Mouse (Mus musculus): ENCODE data around the gene Il34. TPM values are rescaled to one million over a fixed set of nuclear protein-coding genes. Genes with fewer than 3 reads are reported as not detected.
A peak's percentile ranks its signal among the peaks of the same experiment; 100 is the strongest.

Gene Il34
- polyA plus RNA-seq, 1 experiment from 2014 or later: 0.20 TPM

GRCm38 (mm10) chr8:110806146-110806545, 422 bp upstream of the Il34 start:
- no peak for DNase-seq (ENCODE audit: low spot score)
- no peaks in the 10 kb centered on the region for H3K27me3 ChIP-seq (ENCODE audit: low read depth, poor library complexity, severe bottlenecking)
- H3K4me3 ChIP-seq: no peak overlapping the region
- no peak overlapping the region for H3K27ac ChIP-seq (replicated peaks)
- 94% methylated on average over 1 of the region's 1 CpGs for WGBS
- peaks cover 26% of the 10 kb centered on the region for H3K36me3 ChIP-seq
- H3K4me1 ChIP-seq: no peaks in the 10 kb centered on the region
- H3K9me3 ChIP-seq (replicated peaks): no peaks in the 10 kb centered on the region

GRCm38 (mm10) chr8:110804825-110805514, 754 bp downstream of the Il34 start:
- no peaks in the 10 kb centered on the region for H3K9me3 ChIP-seq (replicated peaks)
- H3K4me3 ChIP-seq: no peak overlapping the region
- DNase-seq (ENCODE audit: low spot score): no peak
- no peak overlapping the region for H3K27ac ChIP-seq (replicated peaks)
- H3K4me1 ChIP-seq: no peaks in the 10 kb centered on the region
- no peaks in the 10 kb centered on the region for H3K27me3 ChIP-seq (ENCODE audit: low read depth, poor library complexity, severe bottlenecking)
- 64% methylated on average over 3 of the region's 3 CpGs for WGBS
- H3K36me3 ChIP-seq: peaks cover 14% of the 10 kb centered on the region

- no peak overlapping the region for H3K27ac ChIP-seq (replicated peaks)
- H3K4me1 ChIP-seq: no peaks in the 10 kb centered on the region
- H3K4me3 ChIP-seq: no peak overlapping the region
- H3K36me3 ChIP-seq: peaks cover 3% of the 10 kb centered on the region
- DNase-seq (ENCODE audit: low spot score): no peak
- H3K27me3 ChIP-seq (ENCODE audit: low read depth, poor library complexity, severe bottlenecking): no peaks in the 10 kb centered on the region
- 91% methylated on average over 9 of the region's 9 CpGs for WGBS
- H3K9me3 ChIP-seq (replicated peaks): no peaks in the 10 kb centered on the region
Measured at GRCm38 (mm10) chr8:110803856-110804255, 1.9 kb downstream of the Il34 start.

GRCm38 (mm10) chr8:110802988-110803387, 2.7 kb downstream of the Il34 start:
- Histone ChIP-seq H3K4me3 (no peak overlapping the region), H3K27me3 (ENCODE audit: low read depth, poor library complexity, severe bottlenecking) (no peaks in the 10 kb centered on the region), H3K27ac (replicated peaks) (no peak overlapping the region), H3K9me3 (replicated peaks) (no peaks in the 10 kb centered on the region), H3K36me3 (no peaks in the 10 kb centered on the region), H3K4me1 (no peaks in the 10 kb centered on the region)
- WGBS: 86% methylated on average over 5 of the region's 5 CpGs
- DNase-seq (ENCODE audit: low spot score): no peak

GRCm38 (mm10) chr8:110797086-110797485, 8.6 kb downstream of the Il34 start:
- H3K36me3 ChIP-seq: no peaks in the 10 kb centered on the region
- no peak overlapping the region for H3K4me3 ChIP-seq
- no peak for DNase-seq (ENCODE audit: low spot score)
- H3K9me3 ChIP-seq (replicated peaks): peaks cover 14% of the 10 kb centered on the region
- no peaks in the 10 kb centered on the region for H3K4me1 ChIP-seq
- no peak overlapping the region for H3K27ac ChIP-seq (replicated peaks)
- H3K27me3 ChIP-seq (ENCODE audit: low read depth, poor library complexity, severe bottlenecking): no peaks in the 10 kb centered on the region
- 97% methylated on average over 8 of the region's 8 CpGs for WGBS

GRCm38 (mm10) chr8:110794363-110794965, 11.3 kb downstream of the Il34 start:
- DNase-seq (ENCODE audit: low spot score): no peak

GRCm38 (mm10) chr8:110793936-110794335, 11.8 kb downstream of the Il34 start:
- Histone ChIP-seq H3K4me1 (0 out of 2 replicates have a peak, but pooled peaks cover 2% of the 10 kb centered on the region), H3K36me3 (no peaks in the 10 kb centered on the region), H3K9me3 (replicated peaks) (peaks cover 14% of the 10 kb centered on the region), H3K4me3 (no peak overlapping the region), H3K27me3 (ENCODE audit: low read depth, poor library complexity, severe bottlenecking) (no peaks in the 10 kb centered on the region), H3K27ac (replicated peaks) (no peak overlapping the region)
- no peak for DNase-seq (ENCODE audit: low spot score)
- 91% methylated on average over 9 of the region's 9 CpGs for WGBS

More at GRCm38 (mm10) chr8:110794363-110794965, 11.3 kb downstream of the Il34 start:
- Histone ChIP-seq H3K9me3 (replicated peaks) (peaks cover 14% of the 10 kb centered on the region), H3K4me3 (no peak overlapping the region), H3K4me1 (0 out of 2 replicates have a peak, but pooled peaks cover 2% of the 10 kb centered on the region), H3K27ac (replicated peaks) (no peak overlapping the region), H3K36me3 (no peaks in the 10 kb centered on the region), H3K27me3 (ENCODE audit: low read depth, poor library complexity, severe bottlenecking) (no peaks in the 10 kb centered on the region)
- 88% methylated on average over 7 of the region's 7 CpGs for WGBS

- 0 out of 2 replicates have a peak, but pooled peaks cover 2% of the 10 kb centered on the region for H3K4me1 ChIP-seq
- no peaks in the 10 kb centered on the region for H3K36me3 ChIP-seq
- WGBS: 89% methylated on average over 9 of the region's 9 CpGs
- no peaks in the 10 kb centered on the region for H3K27me3 ChIP-seq (ENCODE audit: low read depth, poor library complexity, severe bottlenecking)
- H3K4me3 ChIP-seq: no peak overlapping the region
- DNase-seq (ENCODE audit: low spot score): no peak
- peaks cover 14% of the 10 kb centered on the region for H3K9me3 ChIP-seq (replicated peaks)
- H3K27ac ChIP-seq (replicated peaks): no peak overlapping the region
Measured at GRCm38 (mm10) chr8:110793511-110793910, 12.2 kb downstream of the Il34 start.

GRCm38 (mm10) chr8:110792574-110793200, 13.0 kb downstream of the Il34 start:
- 90% methylated on average over 11 of the region's 11 CpGs for WGBS
- peaks cover 14% of the 10 kb centered on the region for H3K9me3 ChIP-seq (replicated peaks)
- no peaks in the 10 kb centered on the region for H3K36me3 ChIP-seq
- no peaks in the 10 kb centered on the region for H3K27me3 ChIP-seq (ENCODE audit: low read depth, poor library complexity, severe bottlenecking)
- H3K4me3 ChIP-seq: no peak overlapping the region
- no peak for DNase-seq (ENCODE audit: low spot score)
- no peak overlapping the region for H3K27ac ChIP-seq (replicated peaks)
- 0 out of 2 replicates have a peak, but pooled peaks cover 2% of the 10 kb centered on the region for H3K4me1 ChIP-seq

GRCm38 (mm10) chr8:110791164-110791563, 14.6 kb downstream of the Il34 start:
- no peak for DNase-seq (ENCODE audit: low spot score)
- Histone ChIP-seq H3K36me3 (no peaks in the 10 kb centered on the region), H3K27ac (replicated peaks) (no peak overlapping the region), H3K4me1 (0 out of 2 replicates have a peak, but pooled peaks cover 2% of the 10 kb centered on the region), H3K27me3 (ENCODE audit: low read depth, poor library complexity, severe bottlenecking) (no peaks in the 10 kb centered on the region), H3K4me3 (no peak overlapping the region), H3K9me3 (replicated peaks) (peaks cover 10% of the 10 kb centered on the region)
- WGBS: 79% methylated on average over 10 of the region's 10 CpGs

GRCm38 (mm10) chr8:110790270-110790669, 15.5 kb downstream of the Il34 start:
- Histone ChIP-seq H3K9me3 (replicated peaks) (peaks cover under 1% of the 10 kb centered on the region; the same call in 1 of the 2 replicates), H3K4me1 (0 out of 2 replicates have a peak, but pooled peaks cover 2% of the 10 kb centered on the region), H3K4me3 (no peak overlapping the region), H3K27ac (replicated peaks) (no peak overlapping the region), H3K36me3 (no peaks in the 10 kb centered on the region), H3K27me3 (ENCODE audit: low read depth, poor library complexity, severe bottlenecking) (no peaks in the 10 kb centered on the region)
- 84% methylated on average over 6 of the region's 6 CpGs for WGBS
- no peak for DNase-seq (ENCODE audit: low spot score)

GRCm38 (mm10) chr8:110789571-110789970, 16.2 kb downstream of the Il34 start:
- Histone ChIP-seq H3K36me3 (no peaks in the 10 kb centered on the region), H3K4me1 (0 out of 2 replicates have a peak, but pooled peaks cover 2% of the 10 kb centered on the region), H3K27me3 (ENCODE audit: low read depth, poor library complexity, severe bottlenecking) (no peaks in the 10 kb centered on the region), H3K9me3 (replicated peaks) (no peaks in the 10 kb centered on the region), H3K4me3 (no peak overlapping the region), H3K27ac (replicated peaks) (peak overlapping the region; percentile 28; the same call in 1 of the 2 replicates)
- no peak for DNase-seq (ENCODE audit: low spot score)
- WGBS: 67% methylated on average over 12 of the region's 12 CpGs

- WGBS: 65% methylated on average over 12 of the region's 12 CpGs
- no peak for DNase-seq (ENCODE audit: low spot score)
- no peaks in the 10 kb centered on the region for H3K27me3 ChIP-seq (ENCODE audit: low read depth, poor library complexity, severe bottlenecking)
- H3K27ac ChIP-seq (replicated peaks): no peak overlapping the region
- H3K9me3 ChIP-seq (replicated peaks): no peaks in the 10 kb centered on the region
- H3K4me3 ChIP-seq: no peak overlapping the region
- 0 out of 2 replicates have a peak, but pooled peaks cover 2% of the 10 kb centered on the region for H3K4me1 ChIP-seq
- H3K36me3 ChIP-seq: no peaks in the 10 kb centered on the region
Measured at GRCm38 (mm10) chr8:110788981-110789380, 16.7 kb downstream of the Il34 start.

Data from midbrain, embryonic 10.5 days (tissue).